Mouse (Mus musculus) right cerebral cortex, postnatal 36 days (tissue): Measurements from ENCODE around the gene Kcnn1.
A peak's percentile ranks its signal among the peaks of the same experiment; 100 is the strongest.
"Not testable (repeated sequence)": the region's sequence is repeated elsewhere in the genome, so short reads cannot be mapped to it uniquely, and the experiment has no call there.

Experiments
- DNase-seq, 2 experiments: peaks; one replicate each; pipeline ENCODE4 v3.0.0; 2022; ENCODE audit warnings: low spot score in 2 of 2, mixed read lengths in 1 of 2

Kcnn1 gene

GRCm38 (mm10) chr8:70862824-70863641, at the start of gene Kcnn1:
TSS of gene Kcnn1 (minus strand) at chr8:70863258.
- DNase-seq: no peak

GRCm38 (mm10) chr8:70911596-70911995, 48.5 kb upstream of the Kcnn1 start:
- no peak for DNase-seq

- no peak for DNase-seq
Observed at GRCm38 (mm10) chr8:70907518-70907917, 44.5 kb upstream of the Kcnn1 start.

- DNase-seq: peak; percentile 68 to 70
Observed at GRCm38 (mm10) chr8:70905831-70906736, 43.0 kb upstream of the Kcnn1 start, which contains the start of gene Map1s. TSS of gene Map1s (plus strand) at chr8:70905932.

- DNase-seq: no peak
Observed at GRCm38 (mm10) chr8:70905463-70905830, 42.4 kb upstream of the Kcnn1 start.

GRCm38 (mm10) chr8:70904532-70904931, 41.5 kb upstream of the Kcnn1 start:
- DNase-seq: no peak

- DNase-seq: no peak
Observed at GRCm38 (mm10) chr8:70903582-70903981, 40.5 kb upstream of the Kcnn1 start.

- DNase-seq: no peak
Observed at GRCm38 (mm10) chr8:70903112-70903511, 40.1 kb upstream of the Kcnn1 start.

GRCm38 (mm10) chr8:70902211-70902610, 39.2 kb upstream of the Kcnn1 start:
- no peak for DNase-seq

GRCm38 (mm10) chr8:70900872-70901387, 37.9 kb upstream of the Kcnn1 start:
- DNase-seq: no peak

- no peak for DNase-seq
Observed at GRCm38 (mm10) chr8:70899226-70899625, 36.2 kb upstream of the Kcnn1 start.

- no peak for DNase-seq
Observed at GRCm38 (mm10) chr8:70898661-70899198, 35.7 kb upstream of the Kcnn1 start.

GRCm38 (mm10) chr8:70897681-70898413, 34.8 kb upstream of the Kcnn1 start:
- peak; percentile 73 to 75 for DNase-seq

- peak; percentile 97 to 98 for DNase-seq
Observed at GRCm38 (mm10) chr8:70897021-70897680, 34.1 kb upstream of the Kcnn1 start, which contains the start of gene Rpl18a. TSS of gene Rpl18a (minus strand) at chr8:70897412.

GRCm38 (mm10) chr8:70896316-70897020, 33.4 kb upstream of the Kcnn1 start:
- no peak for DNase-seq

- DNase-seq: not testable (repeated sequence)
Observed at GRCm38 (mm10) chr8:70895571-70896259, 32.7 kb upstream of the Kcnn1 start.

GRCm38 (mm10) chr8:70894771-70895545, 31.9 kb upstream of the Kcnn1 start:
- no peak for DNase-seq

GRCm38 (mm10) chr8:70894385-70894720, 31.3 kb upstream of the Kcnn1 start:
- DNase-seq: no peak
